Mouse (Mus musculus): ENCODE measurements around the gene Son. TPM values are rescaled to one million over a fixed set of nuclear protein-coding genes. Genes with fewer than 3 reads are reported as not detected.

Son gene
- polyA plus RNA-seq, 1 experiment: 31.9 TPM

- no peaks in the 10 kb centered on the region for H3K36me3 ChIP-seq (replicated peaks; ENCODE audit: low read length)
- peaks cover 11% of the 10 kb centered on the region for H3K27me3 ChIP-seq (replicated peaks)
- H3K4me3 ChIP-seq (replicated peaks): no peak overlapping the region
- peaks cover 29% of the 10 kb centered on the region for H3K4me1 ChIP-seq
- no peaks in the 10 kb centered on the region for H3K9me3 ChIP-seq
- TF ChIP-seq FLI1 (IDR thresholded peaks at IDR 0.05; ENCODE audit: low read length) (no peak), GATA1 (IDR thresholded peaks at IDR 0.05; ENCODE audit: borderline replicate concordance, low read length) (no peak)
Measured at GRCm38 (mm10) chr16:91614552-91614951, 32.8 kb upstream of the Son start.

GRCm38 (mm10) chr16:91618511-91619501 lies 28.5 kb upstream of the Son start, which contains the start of gene Dnajc28:
Gene Dnajc28, minus strand, starts transcription at chr16:91619026.
- Histone ChIP-seq H3K27me3 (replicated peaks) (peaks cover 4% of the 10 kb centered on the region), H3K9me3 (no peaks in the 10 kb centered on the region), H3K4me1 (peaks cover 20% of the 10 kb centered on the region), H3K4me3 (replicated peaks) (peak within 1 kb of the TSS; percentile 93), H3K36me3 (replicated peaks; ENCODE audit: low read length) (peaks cover 42% of the 10 kb centered on the region)
- TF ChIP-seq GATA1 (IDR thresholded peaks at IDR 0.05; ENCODE audit: borderline replicate concordance, low read length) (no peak), FLI1 (IDR thresholded peaks at IDR 0.05; ENCODE audit: low read length) (no peak)

DNA sequence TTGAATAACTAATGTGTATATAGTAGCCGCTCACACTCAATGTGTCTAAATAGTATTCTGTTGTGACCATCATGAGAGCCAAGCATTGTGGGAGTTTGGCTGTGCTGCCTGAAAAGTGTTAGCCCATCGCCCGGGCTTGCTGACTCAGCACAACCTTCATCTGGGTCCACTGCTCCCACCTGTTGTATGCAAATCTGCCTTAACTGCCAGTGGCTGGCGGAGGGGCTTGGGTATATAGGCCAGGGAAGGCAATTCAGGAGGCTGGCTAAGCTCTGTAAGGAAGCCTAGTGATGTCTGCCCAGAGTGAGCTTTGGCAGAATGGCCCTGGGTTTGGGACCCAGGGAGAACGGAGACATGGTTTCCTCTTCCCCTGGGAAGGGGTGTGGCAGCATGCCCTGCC lies 27.1 kb upstream of the Son start:
- Histone ChIP-seq H3K4me3 (replicated peaks) (no peak overlapping the region), H3K36me3 (replicated peaks; ENCODE audit: low read length) (peaks cover 55% of the 10 kb centered on the region), H3K4me1 (peaks cover 16% of the 10 kb centered on the region), H3K27me3 (replicated peaks) (peaks cover 4% of the 10 kb centered on the region), H3K9me3 (no peaks in the 10 kb centered on the region)
- TF ChIP-seq FLI1 (IDR thresholded peaks at IDR 0.05; ENCODE audit: low read length): no peak
- TF ChIP-seq GATA1 (IDR thresholded peaks at IDR 0.05; ENCODE audit: borderline replicate concordance, low read length): no peak

DNA sequence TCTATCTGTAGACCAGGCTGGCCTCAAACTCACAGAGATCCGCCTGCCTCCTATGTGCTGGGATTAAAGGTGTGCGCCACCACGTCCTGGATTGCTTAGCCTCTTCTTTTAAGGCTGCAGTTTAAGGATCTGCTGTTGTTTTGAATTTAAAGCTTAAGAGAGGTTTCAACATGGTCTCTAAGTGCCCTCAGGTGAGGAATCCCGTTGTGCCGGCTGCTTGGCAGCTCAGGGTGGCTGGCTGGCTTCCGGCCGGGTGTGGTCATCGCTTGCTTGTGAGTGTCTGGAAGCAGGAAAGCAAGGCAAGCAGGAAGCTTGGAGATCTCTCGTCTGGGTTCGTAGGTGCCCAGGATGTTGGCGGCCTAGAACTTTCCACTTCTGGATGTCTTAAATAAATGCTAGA lies 26.3 kb upstream of the Son start:
- TF ChIP-seq GATA1 (IDR thresholded peaks at IDR 0.05; ENCODE audit: borderline replicate concordance, low read length): no peak
- no peak for TF ChIP-seq FLI1 (IDR thresholded peaks at IDR 0.05; ENCODE audit: low read length)
- no peaks in the 10 kb centered on the region for H3K9me3 ChIP-seq
- peaks cover 63% of the 10 kb centered on the region for H3K36me3 ChIP-seq (replicated peaks; ENCODE audit: low read length)
- peaks cover 16% of the 10 kb centered on the region for H3K4me1 ChIP-seq
- no peak overlapping the region for H3K4me3 ChIP-seq (replicated peaks)
- peaks cover 4% of the 10 kb centered on the region for H3K27me3 ChIP-seq (replicated peaks)

GRCm38 (mm10) chr16:91623074-91623473 lies 24.2 kb upstream of the Son start:
- TF ChIP-seq FLI1 (IDR thresholded peaks at IDR 0.05; ENCODE audit: low read length): no peak
- no peak for TF ChIP-seq GATA1 (IDR thresholded peaks at IDR 0.05; ENCODE audit: borderline replicate concordance, low read length)
- Histone ChIP-seq H3K9me3 (no peaks in the 10 kb centered on the region), H3K4me3 (replicated peaks) (no peak overlapping the region), H3K4me1 (peaks cover 10% of the 10 kb centered on the region), H3K27me3 (replicated peaks) (no peaks in the 10 kb centered on the region), H3K36me3 (replicated peaks; ENCODE audit: low read length) (peaks cover 81% of the 10 kb centered on the region)

DNA sequence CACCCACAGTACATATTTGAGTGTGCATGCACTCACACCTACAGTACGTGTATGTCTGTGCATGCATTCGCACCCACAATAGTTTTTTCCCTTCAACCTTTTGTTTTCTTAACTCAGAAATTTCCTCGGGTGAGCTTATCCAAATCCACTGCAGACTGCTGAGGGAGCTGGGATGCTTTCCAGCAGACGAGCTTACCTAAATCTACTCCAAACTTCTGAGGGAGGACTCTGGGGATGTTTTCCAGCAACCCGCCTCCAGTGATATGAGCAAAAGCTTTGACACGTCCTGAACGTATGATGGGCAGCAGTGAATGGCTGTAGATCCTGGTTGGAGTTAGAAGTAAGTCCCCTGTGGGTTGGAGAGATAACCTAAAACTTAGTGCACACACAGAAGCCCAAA lies 19.5 kb upstream of the Son start:
- Histone ChIP-seq H3K9me3 (no peaks in the 10 kb centered on the region), H3K36me3 (replicated peaks; ENCODE audit: low read length) (peaks cover 94% of the 10 kb centered on the region), H3K4me3 (replicated peaks) (no peak overlapping the region), H3K27me3 (replicated peaks) (no peaks in the 10 kb centered on the region), H3K4me1 (peaks cover 21% of the 10 kb centered on the region)
- TF ChIP-seq FLI1 (IDR thresholded peaks at IDR 0.05; ENCODE audit: low read length): no peak
- TF ChIP-seq GATA1 (IDR thresholded peaks at IDR 0.05; ENCODE audit: borderline replicate concordance, low read length): no peak

DNA sequence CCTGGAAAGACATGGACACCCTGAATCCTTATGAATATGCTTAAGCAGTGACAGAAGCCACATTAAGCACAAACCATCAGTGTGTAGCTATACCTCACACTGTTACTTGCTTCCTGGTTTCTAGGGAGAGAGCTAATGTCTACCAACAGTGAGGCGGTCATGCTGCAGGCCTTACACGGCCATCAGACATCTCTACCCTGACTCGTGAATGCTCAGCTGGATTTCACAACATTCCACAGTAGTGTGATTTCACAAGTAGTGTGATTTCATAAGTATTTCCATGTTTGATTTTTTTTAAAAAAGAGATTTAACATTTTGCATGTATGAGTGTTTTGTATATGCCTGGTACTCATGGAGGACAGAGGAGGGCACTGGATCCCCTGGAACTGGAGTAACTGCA lies 18.6 kb upstream of the Son start:
- no peak overlapping the region for H3K4me3 ChIP-seq (replicated peaks)
- H3K9me3 ChIP-seq: no peaks in the 10 kb centered on the region
- H3K36me3 ChIP-seq (replicated peaks; ENCODE audit: low read length): peaks cover 94% of the 10 kb centered on the region
- no peak for TF ChIP-seq GATA1 (IDR thresholded peaks at IDR 0.05; ENCODE audit: borderline replicate concordance, low read length)
- peaks cover 22% of the 10 kb centered on the region for H3K4me1 ChIP-seq
- no peaks in the 10 kb centered on the region for H3K27me3 ChIP-seq (replicated peaks)

GRCm38 (mm10) chr16:91629749-91630148 lies 17.6 kb upstream of the Son start:
- Histone ChIP-seq H3K36me3 (replicated peaks; ENCODE audit: low read length) (peaks cover 89% of the 10 kb centered on the region), H3K4me3 (replicated peaks) (no peak overlapping the region), H3K27me3 (replicated peaks) (no peaks in the 10 kb centered on the region)

DNA sequence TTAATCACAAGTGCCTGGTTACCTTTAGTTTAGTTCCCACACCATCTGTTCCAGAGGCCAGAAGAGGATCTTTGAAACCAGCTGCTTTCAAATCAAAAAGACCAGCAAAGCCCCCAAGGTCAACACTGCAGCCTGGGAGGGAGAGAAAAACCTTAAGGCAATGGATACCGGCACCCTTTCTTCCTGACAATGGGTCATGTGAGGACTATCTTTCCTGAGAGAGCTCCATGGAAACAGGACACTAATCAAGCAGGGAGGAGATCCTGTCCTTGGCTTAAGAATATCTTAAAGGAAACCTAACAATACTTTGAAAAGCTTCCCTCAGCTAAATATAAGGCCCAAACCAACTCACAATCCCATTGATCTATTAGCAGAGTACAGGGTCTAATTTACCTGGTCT lies 16.7 kb upstream of the Son start:
- H3K27me3 ChIP-seq (replicated peaks): no peaks in the 10 kb centered on the region
- peaks cover 89% of the 10 kb centered on the region for H3K36me3 ChIP-seq (replicated peaks; ENCODE audit: low read length)
- TF ChIP-seq GATA1 (IDR thresholded peaks at IDR 0.05; ENCODE audit: borderline replicate concordance, low read length) (no peak), FLI1 (IDR thresholded peaks at IDR 0.05; ENCODE audit: low read length) (no peak)
- H3K4me1 ChIP-seq: peaks cover 27% of the 10 kb centered on the region
- no peak overlapping the region for H3K4me3 ChIP-seq (replicated peaks)
- H3K9me3 ChIP-seq: no peaks in the 10 kb centered on the region

More at GRCm38 (mm10) chr16:91629749-91630148, 17.6 kb upstream of the Son start:
- TF ChIP-seq FLI1 (IDR thresholded peaks at IDR 0.05; ENCODE audit: low read length) (no peak), GATA1 (IDR thresholded peaks at IDR 0.05; ENCODE audit: borderline replicate concordance, low read length) (no peak)
- Histone ChIP-seq H3K9me3 (no peaks in the 10 kb centered on the region), H3K4me1 (peaks cover 24% of the 10 kb centered on the region)

DNA sequence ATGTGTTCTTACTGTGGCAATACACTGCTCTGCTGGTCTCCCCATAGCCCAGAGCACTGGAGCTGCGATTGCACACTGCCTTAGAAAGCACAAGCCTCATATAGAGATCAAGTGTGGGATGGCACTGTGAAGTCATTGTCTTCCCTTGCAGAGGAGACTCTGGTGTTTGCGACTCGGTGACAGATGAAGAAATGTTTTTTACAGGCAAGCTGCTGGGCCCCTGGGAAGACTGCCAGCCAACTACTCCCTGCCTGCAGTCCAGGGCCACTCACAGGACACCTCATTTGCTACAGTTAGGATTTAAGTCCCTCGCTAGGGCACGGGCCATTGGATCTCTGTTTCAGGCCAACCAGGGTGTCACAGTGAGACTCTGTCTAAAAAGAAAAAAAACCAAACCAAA lies 14.9 kb upstream of the Son start:
- no peaks in the 10 kb centered on the region for H3K27me3 ChIP-seq (replicated peaks)
- H3K36me3 ChIP-seq (replicated peaks; ENCODE audit: low read length): peaks cover 92% of the 10 kb centered on the region
- peaks cover 27% of the 10 kb centered on the region for H3K4me1 ChIP-seq
- TF ChIP-seq FLI1 (IDR thresholded peaks at IDR 0.05; ENCODE audit: low read length) (no peak), GATA1 (IDR thresholded peaks at IDR 0.05; ENCODE audit: borderline replicate concordance, low read length) (no peak)
- H3K4me3 ChIP-seq (replicated peaks): no peak overlapping the region
- no peaks in the 10 kb centered on the region for H3K9me3 ChIP-seq
